Mouse (Mus musculus) lung, adult 2 months (tissue): ENCODE data around the gene Znhit3.

Source experiments
- CTCF ChIP-seq: fragments of 200-500 bp; IDR thresholded peaks from 2 replicates; pipeline ENCODE4 v1.5.1; 2011; ENCODE audit warnings: mild to moderate bottlenecking, low read length, control low read depth; ENCODE audit not compliant: insufficient read depth
- POLR2A ChIP-seq: fragments of 200-500 bp; IDR thresholded peaks from 2 replicates; pipeline ENCODE4 v1.6.1; 2011; ENCODE audit warnings: low read depth, mild to moderate bottlenecking, control low read depth, low read length, borderline replicate concordance; ENCODE audit errors: extremely low read depth

DNA sequence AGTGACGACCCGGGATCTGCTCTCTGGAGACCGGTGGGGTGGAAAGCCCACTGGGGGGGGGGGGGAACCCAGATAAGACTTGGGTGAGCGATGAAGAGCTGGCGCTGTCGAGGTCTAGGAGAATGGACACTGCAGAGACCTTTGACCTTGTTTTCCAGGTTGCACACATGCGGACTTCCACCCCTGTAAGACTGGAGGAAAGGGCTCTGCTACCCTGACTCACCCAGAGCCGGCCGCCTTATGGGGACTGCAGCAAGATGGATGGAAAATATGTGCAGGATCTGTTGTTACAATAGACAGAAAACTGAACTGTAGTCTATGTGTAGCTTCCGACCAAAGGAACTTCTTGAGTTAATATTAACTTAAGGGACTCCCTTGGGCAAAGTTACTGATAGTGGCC, 45.1 kb downstream of the Znhit3 start:
- TF ChIP-seq CTCF = no peak
- TF ChIP-seq POLR2A = no peak
